Mouse (Mus musculus) lung, adult 18-20 months (tissue): ENCODE results near the gene Rarb.
A peak's percentile ranks its signal among the peaks of the same experiment; 100 is the strongest.

ENCODE experiments used
- DNase-seq, 2 experiments: peaks; one replicate each; pipeline ENCODE4 v3.0.0; 2022; ENCODE audit warnings: mixed read lengths in 2 of 2

Rarb gene

DNA sequence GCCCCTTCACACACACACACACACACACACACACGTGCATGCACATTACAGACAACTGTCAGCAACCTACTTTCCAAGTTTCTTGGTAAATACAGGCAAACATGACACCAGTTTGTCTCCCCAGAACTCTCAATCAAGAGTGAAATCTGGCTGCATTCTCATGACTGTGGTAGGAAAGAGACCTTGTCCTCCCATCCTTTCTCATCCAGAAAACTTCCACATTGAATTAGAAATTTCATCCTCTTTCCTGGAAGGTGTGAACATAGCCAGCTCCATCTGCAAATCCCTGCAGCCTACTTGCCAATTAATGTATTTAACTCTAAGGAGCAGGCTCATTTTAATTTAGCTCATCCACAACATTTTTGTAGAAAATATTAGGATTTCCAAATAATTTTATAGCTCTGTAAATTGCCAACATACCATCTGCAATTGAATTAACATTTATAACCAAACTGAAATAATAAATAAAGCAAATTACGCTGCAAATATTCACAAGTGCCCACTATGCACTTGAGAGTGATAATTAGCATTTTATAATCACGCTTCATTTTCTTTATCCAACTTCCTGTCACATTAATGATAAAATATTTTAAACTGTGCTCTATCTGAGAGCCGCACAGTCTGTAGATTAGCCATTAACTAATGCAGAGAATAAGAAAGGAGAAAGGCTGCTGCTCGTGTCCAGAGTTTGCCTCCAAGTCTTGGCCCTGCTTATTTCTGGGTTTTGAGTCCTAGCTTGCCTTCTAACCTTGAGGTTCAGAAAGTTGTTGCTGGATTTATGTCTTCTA is 293.6 kb downstream of the Rarb start:
- no peak for DNase-seq

DNA sequence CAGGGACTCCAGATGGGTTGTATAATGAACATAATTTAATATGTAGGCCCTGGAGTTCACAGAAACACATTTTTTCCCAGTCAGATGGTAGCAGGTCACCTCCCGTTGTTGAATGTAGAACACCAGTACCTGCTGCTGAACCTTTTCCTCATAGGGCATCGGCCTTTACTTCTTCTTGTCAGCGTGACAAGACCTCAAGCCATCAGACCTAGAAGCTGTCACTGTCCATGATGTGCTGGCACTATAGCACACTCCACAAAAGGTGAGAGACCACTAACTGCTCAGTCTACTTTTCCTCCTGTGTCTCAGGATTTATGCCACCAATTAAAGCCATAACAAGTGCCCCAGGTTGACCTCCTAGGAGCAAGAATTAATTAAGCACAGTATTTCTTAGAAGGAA is 296.1 kb downstream of the Rarb start:
- no peak for DNase-seq

DNA sequence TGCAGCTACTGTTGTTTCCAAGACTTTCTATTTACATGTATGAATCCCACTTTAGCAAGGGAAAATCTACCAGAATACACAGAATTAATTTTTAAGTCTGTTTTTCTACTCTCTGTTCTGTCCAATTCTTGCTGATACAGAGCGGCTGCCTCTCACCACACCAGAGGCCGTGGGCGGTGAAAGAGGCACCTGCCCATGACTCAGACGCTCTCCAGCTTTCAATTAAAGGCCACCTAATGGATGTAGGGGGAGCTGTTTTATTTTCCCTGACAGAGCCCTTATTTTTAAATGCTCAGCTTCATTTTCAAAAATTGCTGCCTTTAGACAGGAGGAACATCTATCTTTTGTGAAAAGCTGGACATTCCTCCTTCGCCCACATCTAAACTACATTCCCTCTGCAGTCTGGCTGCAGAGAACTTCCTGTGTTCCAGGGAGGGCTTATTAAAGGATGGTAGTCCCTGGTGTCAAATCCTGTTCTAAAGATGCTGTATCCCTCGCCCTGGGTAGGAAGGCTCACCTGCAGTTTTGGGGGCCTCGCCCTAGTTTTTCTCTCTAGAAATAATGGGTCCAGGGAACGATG is 299.3 kb downstream of the Rarb start:
- DNase-seq, result no peak

DNA sequence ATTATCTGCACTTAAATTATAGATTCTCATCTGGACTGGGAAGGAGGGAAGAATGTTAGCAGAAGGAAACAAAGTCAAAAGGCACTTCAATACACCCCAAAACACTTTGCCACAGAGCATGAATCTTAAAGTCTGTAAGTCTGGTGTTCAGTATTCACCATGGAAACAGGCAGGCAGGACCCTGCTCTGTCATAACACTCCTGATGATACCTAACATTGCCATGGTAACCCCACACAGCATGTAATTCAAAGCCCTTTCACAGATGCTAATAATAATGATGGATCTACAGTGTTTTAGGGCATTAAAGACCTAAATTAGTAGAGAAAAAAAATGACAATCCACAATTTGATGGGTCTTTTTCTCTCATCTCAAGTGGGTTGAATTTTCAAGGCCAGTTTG is 301.0 kb downstream of the Rarb start:
- no peak for DNase-seq

DNA sequence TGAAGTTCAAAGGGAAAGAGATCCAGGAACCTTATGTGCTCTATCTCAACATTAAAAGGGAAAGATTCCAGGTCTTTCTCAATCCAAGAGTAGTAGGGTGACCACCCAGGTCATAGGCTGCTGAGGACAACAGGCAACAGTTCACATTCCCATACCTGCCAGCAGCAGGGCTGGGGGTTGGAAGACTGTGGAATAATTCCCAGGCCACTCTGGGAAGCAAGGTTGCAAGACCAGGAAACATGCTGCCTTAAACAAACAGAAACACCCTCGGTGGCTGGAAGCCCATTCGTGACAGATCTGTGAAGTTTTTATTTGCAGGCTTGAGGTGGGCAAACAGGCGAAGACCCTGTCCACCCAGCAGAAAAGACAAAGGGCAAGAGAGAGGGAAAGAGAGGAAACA is 303.2 kb downstream of the Rarb start:
- peak; percentile 35 to 59 for DNase-seq

DNA sequence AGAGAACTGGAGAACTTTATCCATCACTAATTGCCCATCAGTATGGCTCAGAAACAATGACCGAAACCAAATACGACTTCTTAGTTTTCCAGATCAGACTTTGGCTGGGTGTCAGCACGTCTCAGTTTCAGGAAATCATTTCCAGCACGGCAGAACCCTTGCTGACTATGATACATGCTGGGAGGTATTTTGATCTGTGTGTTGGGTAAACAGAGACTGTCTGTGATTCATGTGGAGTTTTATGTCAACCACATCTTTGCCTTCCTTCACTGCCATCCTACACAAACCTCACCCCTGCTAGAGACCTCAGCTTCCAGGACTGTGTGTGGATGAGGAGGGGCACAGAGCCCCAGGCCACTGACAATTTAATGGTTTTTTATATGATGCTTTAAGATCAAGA is 308.4 kb downstream of the Rarb start:
- DNase-seq, result no peak

DNA sequence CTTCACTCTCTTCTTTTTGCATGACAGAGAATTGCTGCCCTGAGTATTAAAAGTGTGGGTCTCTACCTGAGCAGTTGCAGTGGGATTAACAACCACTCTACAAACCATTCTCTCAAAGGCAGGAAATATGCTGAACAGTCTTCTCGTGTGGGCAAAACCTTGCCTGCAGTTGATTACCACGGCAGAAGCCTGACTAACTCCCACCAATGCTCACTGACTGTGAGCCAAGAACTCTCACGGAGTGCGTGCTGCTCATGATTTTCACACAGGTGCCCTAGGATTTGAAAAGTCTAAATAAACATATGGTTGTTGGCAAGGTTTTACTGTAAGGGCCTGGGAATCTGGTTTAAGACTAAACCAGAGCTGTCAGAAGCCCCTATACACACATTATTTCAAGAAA is 309.1 kb downstream of the Rarb start:
- no peak for DNase-seq

DNA sequence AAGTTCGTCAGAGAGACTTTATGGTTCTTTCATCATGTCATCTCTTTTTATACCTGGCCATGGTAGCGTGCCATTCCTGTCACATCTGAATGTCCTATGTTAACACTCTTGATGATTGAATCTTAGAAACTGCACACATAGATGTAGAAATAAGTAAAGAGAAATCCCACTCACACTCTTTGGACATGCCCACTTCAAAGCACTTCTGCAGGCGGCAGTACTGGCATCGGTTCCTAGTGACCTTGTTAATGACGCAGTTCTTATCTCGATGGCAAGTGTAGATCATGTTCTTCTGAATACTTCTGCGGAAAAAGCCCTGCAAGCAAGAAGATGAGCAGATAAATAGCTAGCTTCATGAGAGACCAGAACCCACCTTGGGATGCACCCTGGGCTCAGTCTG is 310.2 kb downstream of the Rarb start:
- peak; percentile 63 to 76 for DNase-seq

DNA sequence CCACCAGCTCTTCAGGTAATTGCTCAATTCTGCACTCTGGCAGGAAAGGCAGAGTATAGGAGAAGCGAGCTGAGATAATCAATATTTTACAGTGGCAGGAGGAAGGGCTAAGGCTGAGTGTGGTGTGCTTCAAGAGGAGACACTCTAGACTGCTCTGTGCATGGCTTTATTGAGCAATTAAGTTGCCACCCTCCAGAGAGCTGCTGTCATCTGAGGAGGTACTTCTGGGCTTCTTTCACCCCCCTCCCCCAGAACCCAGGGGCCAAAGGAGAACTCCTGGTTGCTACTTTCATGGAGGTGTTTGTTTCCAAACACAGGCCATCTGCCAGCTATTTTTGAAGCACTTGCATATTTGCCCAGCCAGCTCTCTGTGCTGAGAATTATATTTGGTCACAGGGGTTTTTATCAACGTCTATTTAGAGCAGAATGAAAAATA is 321.7 kb downstream of the Rarb start:
- peak; percentile 67 to 79 for DNase-seq

DNA sequence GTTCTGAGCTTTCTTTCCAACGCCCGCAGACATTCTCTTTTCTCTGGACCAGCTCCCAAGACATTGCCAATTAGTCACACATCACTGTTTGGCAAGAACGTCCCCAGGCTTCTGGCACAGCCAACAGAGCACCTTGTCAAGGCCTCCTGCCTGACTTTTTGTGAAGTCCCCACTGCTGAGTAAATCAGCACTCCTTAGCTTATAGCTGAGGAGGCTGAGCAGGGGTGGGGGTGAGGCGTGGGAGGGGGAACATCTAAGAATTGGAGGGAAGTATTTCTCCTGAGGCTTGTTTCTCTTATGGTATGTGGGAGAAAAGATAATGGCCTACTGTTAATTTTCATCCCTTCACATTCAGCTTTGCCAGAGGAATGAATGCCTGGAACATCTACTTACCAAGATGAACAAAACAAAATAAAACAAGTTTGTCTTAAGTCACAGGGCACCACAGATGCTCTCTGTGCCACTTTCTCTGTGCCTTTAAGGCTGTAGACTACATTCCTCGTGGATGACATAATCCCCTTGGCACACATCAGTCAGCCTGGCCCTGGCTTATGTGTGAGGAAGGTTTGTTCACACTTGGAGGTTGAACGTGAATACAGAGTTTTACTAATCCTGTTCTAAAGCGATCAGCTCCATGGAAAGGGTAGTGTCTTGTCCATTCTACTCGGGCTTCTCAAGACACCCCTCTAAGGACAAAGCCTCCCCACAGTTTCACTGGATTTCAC is 335.1 kb downstream of the Rarb start:
- DNase-seq, result peak; percentile 23 to 43

DNA sequence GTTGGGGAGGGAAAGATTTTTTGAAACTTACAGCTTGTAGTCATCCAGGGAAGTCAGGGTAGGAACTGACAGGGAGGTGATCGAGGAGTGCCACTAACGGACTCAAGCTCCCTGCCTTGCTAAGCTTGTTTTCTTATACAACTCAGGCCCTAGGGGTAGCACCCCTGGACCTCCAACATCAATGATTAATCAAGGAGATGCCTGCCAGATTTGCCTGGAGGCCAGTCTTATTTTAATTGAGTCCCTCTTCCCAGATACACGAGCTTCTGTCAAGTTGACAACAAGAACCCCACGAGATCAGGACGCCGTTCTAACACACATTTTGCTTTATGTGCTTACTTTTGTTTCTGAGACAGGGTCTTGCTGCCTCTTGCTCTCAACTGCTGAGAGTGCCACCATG is 338.3 kb downstream of the Rarb start:
- no peak for DNase-seq

DNA sequence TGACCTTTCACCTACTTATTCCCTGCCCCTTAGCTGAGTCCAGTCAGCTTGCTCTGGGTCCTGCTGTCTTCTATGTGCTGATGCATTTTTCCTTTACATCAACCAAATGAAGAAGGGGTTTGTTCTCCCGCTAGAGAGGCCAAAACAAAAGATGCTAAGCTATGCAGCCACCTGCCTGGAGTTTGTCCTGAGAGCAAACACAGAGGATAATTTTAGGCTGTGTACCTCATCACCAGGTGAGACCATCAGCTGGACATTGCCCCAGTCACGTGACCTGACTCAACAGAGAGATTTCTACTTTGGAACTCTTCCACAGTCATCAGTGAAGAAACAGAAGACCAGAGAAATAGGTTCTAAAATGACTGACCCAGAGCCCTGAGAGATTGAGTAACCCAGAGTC is 339.4 kb downstream of the Rarb start:
- DNase-seq, result no peak

DNA sequence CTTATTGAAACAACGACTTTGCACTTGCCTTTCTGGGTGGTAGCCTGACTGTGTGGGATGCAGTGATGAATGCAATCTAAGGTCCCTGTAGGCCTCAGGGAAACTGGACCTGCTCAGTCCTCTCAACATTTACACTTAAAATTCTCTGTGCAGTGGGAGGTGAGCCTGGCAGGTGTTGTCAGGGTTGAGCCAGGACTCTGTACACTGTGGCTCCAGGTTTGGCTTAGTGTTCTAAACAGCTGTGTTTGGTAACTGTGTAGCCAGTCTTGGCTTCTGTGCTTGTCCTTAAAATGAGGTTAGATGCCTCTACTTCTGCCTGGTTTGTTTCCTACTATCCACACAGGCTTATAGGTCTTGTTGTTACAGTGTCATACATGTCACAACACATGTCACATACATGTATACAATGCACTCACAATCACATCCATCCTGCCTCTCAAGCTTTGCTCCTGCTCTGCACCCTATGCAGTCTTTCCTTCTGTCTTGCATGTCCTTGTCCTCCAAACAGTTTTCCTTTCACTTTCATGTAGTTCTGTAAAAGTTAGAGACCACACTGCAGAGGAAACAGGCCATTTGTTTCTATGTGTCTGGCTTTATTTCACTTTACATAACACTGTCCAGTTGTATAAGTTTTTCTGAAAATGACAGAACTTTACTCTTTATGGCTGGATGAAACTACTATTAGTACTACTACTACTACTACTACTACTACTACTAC is 340.2 kb downstream of the Rarb start:
- DNase-seq, result no peak

DNA sequence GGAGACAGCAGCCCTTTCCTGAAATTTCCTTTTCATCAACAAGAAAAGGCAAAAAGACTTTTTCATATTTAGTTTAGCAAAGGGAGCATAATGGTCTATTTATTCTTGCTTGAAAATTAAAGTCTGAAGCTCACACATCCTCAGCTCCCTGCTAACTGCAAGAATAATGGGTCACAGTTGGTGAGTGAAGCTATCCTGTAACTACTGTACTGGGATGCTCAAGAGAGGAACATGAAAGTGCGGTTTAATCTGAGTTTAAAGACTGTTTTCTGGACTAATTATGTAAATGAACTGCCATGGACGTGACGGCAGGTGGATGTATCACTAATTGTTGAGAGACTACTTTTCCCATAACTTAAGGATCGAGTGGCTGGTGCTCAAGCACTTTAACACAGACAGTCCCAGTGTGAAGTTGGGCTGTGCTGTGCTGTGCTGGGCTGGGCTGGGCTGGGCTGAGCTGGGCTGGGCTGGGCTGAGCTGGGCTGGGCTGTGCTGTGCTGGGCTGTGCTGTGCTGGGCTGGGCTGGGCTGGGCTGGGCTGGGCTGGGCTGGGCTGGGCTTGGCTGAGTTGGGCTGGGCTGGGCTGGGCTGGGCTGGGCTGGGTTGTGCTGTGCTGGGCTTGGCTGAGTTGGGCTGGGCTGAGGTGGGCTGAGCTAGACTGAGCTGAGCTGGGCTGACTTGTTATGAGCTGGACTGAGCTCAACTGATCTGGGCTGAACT is 370.5 kb downstream of the Rarb start:
- no peak for DNase-seq

DNA sequence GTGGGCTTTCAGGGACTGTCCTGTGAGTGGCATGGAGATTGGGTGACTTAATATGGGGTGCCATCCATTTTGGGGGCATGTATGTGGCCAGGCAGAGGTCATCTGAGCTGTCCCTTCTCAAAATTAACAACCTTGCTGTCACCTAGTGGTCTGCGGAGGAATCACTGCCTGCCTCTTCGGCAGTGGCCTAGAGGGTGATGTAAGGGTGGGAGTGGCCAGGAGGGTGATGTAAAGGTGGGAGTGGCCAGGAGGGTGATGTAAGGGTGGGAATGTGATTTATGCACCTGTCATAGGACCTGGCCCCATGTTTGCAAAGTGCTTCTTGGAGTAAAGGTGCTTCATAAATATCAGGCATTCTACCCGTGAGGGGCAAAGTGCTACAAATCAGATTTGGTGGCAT is 371.4 kb downstream of the Rarb start:
- peak in 1 of 2 experiments; percentile 19 for DNase-seq

DNA sequence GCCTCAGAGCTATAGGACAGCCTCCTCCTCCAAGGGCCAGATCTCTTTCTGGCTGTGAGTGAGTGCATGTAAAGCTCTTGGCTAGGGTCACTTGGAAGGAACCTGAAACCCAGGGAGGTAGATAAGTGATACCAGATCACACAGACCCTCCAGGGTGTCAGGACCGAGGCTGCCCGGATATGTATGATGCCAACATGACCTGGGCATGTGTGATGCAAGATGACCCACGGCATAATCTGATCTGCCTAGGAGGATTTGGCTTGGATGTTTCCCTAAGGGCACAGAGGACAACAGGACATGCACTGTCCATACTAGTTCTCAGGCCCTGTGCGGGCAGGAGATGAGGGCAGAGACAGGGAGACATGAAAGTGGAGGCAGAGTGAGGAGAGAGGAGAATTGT is 374.1 kb downstream of the Rarb start:
- no peak for DNase-seq

DNA sequence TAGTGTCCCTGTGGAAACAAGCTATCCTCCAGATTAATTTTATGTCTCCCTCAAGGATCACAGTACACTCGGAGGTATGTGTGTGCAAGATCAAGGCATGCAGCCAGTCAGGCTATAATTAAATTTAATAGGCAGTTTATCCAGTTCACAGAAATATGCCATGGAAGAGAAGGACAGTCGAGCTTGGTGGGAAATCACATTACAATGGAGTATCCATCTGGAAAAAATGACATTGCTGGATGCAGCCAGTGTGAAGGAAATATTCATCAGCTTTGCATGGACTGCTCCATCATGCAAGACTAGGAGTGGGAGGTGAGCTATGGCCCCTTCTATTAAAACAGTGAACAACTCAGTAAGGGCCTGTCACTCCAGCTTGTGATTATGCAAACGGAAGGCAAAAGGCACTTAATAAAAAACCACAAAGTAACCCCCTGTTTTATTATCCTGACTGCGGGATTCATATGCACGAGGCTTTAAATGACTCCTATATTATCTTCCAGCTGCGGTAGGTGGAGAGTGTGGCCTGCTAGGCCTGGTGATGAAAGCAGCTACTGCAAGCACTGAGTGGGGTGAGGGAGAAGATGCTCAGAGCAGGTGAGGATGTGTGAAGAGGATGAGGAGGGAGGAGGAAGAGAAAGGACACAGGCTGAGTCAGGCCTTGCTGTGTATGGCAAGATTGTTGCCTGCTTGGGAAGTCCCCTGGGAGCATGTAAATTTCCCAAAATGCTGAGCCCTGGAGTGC is 379.4 kb downstream of the Rarb start:
- DNase-seq, result no peak

DNA sequence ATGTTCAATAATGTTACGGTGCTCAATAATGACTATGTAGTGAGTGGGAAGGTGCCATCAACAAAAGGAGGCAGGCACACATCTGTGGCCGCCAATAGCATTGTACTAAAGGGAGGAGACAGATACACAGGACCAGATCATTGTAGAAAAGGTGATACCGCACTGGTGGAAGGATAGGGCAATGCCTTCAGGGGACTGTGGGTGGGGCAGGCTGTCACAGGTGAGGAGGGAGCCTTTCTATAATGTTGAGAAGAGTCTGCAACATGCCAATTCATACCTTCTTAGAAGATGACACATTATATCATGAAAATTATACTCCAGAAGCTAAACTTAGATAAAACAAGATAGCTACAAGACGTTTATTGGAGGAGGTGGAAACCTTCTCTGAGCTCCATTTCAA is 381.6 kb downstream of the Rarb start:
- no peak for DNase-seq

DNA sequence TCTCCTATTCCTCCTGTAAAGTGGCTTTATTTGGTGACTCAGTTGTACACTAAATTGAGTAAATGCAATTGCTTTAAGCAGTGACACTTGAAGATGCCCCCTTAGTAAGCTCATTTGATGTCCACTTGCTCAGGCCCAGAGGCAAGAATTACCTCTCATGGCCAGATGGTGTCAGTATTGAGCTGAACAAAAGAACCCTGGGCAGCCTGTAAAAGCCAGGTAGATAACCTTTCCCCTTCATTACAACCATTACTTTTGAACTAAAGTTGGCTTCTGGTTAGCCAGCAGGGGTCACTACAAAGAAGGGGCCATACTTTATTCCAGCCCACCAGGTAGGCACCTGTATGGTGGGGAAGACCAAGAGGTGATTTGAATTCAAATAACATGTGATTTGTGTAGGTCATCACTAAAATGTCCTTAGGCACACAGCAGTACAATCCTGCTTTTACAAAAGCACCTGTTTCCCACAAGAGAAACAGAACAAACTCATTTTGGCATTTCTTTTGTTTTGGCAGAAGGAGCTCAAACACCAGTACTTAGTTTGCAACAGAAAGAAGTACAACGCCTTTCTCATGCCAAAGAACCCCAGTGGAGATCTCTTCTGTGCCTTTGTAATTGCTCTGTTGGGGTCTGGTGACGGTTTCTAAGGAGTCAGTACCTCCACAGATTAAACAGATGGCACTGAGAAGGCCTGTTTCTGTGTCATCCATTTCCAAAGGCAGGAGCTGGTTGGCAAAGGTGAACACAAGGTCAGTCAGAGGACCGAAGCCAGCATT is 384.4 kb downstream of the Rarb start:
- DNase-seq, result peak; percentile 44 to 60

DNA sequence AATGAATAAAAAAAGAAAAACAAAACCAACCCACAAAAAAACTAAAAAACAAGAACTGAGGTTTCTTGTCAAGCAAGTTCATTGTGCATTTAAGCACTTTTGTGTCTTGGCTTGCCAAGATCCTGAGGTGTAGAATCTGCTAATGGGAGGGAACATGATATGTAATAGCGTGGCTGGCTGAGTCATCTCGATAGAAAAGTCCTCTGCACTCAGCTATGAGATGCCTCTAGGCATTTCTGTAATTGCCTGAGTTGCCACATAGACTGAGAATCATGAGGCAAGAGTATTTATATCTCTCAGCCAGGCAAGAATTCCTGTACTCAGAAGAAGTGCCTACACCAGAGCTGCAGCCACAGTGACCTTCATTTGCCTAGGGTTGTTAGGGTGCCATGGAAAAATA is 385.8 kb downstream of the Rarb start:
- no peak for DNase-seq

DNA sequence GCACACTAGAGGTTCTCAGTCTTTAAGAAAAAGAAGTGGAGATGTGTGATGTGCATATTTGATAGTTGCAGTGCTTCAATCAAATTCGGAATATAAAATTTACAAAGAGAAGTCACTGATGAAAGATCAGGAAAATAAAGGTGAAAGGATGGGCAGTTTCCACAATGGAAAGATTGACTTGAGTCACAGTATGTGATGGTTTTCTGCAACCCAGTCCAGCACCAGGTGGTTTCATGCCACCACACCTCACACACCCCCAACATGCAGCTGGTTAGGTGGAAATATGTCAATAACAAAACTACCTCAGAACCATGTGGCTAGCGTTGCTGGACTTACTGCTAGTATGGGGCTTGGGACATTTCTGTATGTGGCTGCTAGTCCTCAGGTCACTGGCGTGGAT is 386.4 kb downstream of the Rarb start:
- no peak for DNase-seq
